Mouse (Mus musculus): Measurements from ENCODE around the gene Snn. TPM values are rescaled to one million over a fixed set of nuclear protein-coding genes. Genes with fewer than 3 reads are reported as not detected.

Snn gene
- polyA plus RNA-seq, 1 experiment, result 25.5 TPM

DNA sequence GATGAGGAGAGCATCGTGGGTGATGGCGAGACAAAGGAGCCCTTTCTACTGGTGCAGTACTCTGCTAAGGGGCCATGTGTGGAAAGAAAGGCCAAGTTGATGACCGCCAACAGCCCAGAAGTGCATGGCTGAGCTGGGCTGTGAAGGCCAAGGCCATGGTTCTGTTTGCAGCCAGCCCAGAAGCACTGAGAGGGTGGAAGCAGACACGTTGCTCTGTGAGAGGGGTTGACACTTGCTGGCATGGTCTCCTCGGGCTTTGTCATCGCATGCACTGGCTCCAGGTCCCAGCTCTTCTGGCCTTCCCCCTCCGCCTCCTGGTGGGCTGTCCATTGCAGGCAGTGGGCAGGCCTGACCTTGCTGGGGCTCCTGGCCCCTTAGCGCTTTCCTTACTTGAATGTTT is 11.7 kb downstream of the Snn start:
- Histone ChIP-seq H3K4me3 (ENCODE audit: insufficient read depth, low read length) (no peak overlapping the region), H3K4me1 (ENCODE audit: control insufficient read depth, insufficient read depth, low read length) (no peaks in the 10 kb centered on the region), H3K27ac (ENCODE audit: insufficient read depth, low read length) (no peak overlapping the region)
- TF ChIP-seq POLR2A (IDR thresholded peaks at IDR 0.05; ENCODE audit: low read depth, low read length), result no peak
- TF ChIP-seq CTCF (IDR thresholded peaks at IDR 0.05; ENCODE audit: borderline replicate concordance, insufficient read depth, low read length), result no peak

DNA sequence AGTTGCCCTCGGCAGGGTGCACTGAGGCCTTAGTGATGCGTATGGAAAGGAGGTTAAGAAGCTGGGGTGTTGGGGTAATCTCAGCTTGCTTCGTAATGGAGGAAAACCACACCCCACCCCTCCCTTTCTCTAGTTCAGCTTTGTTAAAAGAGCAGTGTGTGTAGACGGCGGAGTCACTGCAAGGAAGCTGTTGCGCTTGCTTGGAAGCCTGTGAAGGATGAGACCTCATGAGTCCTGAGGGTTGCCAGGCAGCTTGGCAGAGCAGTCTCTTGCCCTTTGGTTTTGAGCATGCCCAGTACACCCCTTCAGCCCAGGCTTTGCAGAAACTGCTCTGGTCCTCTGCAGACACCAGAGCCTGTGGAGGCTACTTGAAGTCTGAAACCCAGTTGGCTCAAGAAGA is 12.3 kb downstream of the Snn start:
- no peak overlapping the region for H3K27ac ChIP-seq (ENCODE audit: insufficient read depth, low read length)
- H3K4me3 ChIP-seq (ENCODE audit: insufficient read depth, low read length), result no peak overlapping the region

DNA sequence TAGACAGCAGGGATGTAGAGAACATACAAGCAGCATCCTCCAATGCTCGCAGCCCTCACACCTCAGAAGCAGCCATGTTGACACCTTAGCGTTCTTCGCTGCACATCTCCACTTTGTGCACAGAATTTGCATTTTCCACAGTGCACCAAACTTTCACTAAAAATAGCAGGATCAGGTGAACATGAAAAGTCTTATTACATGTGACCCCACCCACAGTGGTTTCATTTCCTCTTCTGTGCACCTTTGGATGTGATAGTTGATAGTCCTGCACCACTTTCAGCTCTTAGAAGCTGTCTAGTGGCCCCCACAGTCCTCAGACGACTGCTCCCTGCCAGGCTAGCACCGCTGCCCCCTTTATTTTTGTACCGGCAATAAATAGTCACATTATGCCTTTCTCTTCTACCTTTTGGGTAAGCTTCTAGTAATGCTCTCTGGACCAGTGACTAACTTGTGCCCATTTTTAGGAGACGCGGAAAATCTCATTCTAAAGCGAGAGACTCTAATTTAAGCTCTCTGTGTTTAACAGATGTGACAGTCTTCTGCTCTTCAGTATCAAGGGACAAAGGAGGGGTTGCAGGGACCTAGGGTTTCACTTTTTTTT is 17.0 kb downstream of the Snn start:
- TF ChIP-seq CTCF (IDR thresholded peaks at IDR 0.05; ENCODE audit: borderline replicate concordance, insufficient read depth, low read length) (no peak), POLR2A (IDR thresholded peaks at IDR 0.05; ENCODE audit: low read depth, low read length) (no peak)
- Histone ChIP-seq H3K4me1 (ENCODE audit: control insufficient read depth, insufficient read depth, low read length) (no peaks in the 10 kb centered on the region), H3K27ac (ENCODE audit: insufficient read depth, low read length) (no peak overlapping the region), H3K4me3 (ENCODE audit: insufficient read depth, low read length) (no peak overlapping the region)

More for the DNA sequence above, 12.3 kb downstream of the Snn start:
- no peaks in the 10 kb centered on the region for H3K4me1 ChIP-seq (ENCODE audit: control insufficient read depth, insufficient read depth, low read length)
- TF ChIP-seq CTCF (IDR thresholded peaks at IDR 0.05; ENCODE audit: borderline replicate concordance, insufficient read depth, low read length) (no peak), POLR2A (IDR thresholded peaks at IDR 0.05; ENCODE audit: low read depth, low read length) (no peak)

DNA sequence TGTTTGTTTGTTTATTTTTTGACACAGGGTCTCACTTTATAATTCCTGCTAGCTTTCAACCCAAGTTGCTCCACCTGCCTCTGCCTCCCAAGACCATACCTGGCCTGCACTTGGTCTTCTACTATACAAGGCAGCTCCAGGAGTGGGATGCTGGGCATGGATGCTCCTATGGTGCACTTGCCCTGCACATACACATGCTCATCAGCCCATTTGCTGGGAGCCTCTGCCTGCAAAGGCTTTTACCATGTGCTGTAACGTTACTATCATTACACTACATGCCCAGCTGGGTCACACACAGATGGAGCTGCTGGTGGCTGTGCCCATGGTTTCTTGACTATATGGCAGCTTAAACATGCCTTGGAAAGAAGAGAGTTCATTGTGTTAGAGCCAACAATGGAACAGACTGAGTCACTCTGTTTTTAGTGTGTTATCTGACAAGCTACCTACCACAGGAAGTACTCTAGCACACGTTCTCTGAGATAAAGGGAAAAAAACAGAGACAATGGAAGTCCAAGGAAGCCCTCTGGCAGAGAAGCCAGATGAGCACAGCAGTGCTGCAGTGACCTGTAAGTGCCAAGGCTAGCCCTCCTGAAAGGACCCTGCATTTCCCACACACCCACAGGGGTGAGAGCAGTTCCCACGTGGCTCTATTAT is 17.6 kb downstream of the Snn start:
- no peak for TF ChIP-seq CTCF (IDR thresholded peaks at IDR 0.05; ENCODE audit: borderline replicate concordance, insufficient read depth, low read length)
- TF ChIP-seq POLR2A (IDR thresholded peaks at IDR 0.05; ENCODE audit: low read depth, low read length), result no peak
- no peaks in the 10 kb centered on the region for H3K4me1 ChIP-seq (ENCODE audit: control insufficient read depth, insufficient read depth, low read length)
- no peak overlapping the region for H3K27ac ChIP-seq (ENCODE audit: insufficient read depth, low read length)
- H3K4me3 ChIP-seq (ENCODE audit: insufficient read depth, low read length), result no peak overlapping the region

DNA sequence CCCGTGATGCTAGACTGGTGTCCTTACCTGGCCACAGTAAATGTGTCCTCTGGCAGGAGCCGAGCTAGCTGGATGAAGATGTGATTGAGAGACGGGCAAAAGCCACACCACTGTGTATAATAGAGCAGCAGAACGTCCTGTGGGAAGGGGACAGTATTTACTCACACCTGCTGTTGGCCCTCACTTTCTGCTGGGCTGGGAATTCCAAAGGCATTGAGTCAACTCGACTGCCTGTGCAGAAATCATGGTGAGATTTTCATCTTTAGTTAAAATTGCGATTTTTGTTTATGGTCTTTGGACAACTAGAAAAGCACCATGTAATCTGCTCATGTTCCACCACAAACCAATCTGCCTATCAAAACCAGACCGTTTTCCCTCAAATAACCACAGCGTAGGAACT is 23.4 kb downstream of the Snn start:
- no peak overlapping the region for H3K27ac ChIP-seq (ENCODE audit: insufficient read depth, low read length)
- no peak overlapping the region for H3K4me3 ChIP-seq (ENCODE audit: insufficient read depth, low read length)
- H3K4me1 ChIP-seq (ENCODE audit: control insufficient read depth, insufficient read depth, low read length), result no peaks in the 10 kb centered on the region
- TF ChIP-seq POLR2A (IDR thresholded peaks at IDR 0.05; ENCODE audit: low read depth, low read length), result no peak

DNA sequence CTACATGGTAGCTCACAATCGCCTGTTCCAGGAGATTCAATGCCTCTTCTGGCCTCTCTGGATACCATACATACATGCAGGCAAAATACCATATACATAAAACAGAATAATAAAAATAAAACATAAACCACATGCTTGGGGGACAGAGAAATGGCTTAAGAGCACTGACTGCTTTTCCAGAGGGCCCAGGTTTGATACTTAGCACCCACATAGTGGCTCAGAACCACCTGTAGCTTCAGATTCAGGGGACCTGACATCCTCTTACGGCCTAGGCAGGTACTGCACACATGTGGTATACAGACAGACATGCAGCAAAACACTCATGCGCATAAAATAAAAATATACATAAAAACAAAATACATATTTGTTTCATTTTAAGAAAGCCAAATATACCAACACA is 25.6 kb downstream of the Snn start:
- H3K27ac ChIP-seq (ENCODE audit: insufficient read depth, low read length), result no peak overlapping the region
- H3K4me3 ChIP-seq (ENCODE audit: insufficient read depth, low read length), result no peak overlapping the region
- no peaks in the 10 kb centered on the region for H3K4me1 ChIP-seq (ENCODE audit: control insufficient read depth, insufficient read depth, low read length)
- no peak for TF ChIP-seq POLR2A (IDR thresholded peaks at IDR 0.05; ENCODE audit: low read depth, low read length)

DNA sequence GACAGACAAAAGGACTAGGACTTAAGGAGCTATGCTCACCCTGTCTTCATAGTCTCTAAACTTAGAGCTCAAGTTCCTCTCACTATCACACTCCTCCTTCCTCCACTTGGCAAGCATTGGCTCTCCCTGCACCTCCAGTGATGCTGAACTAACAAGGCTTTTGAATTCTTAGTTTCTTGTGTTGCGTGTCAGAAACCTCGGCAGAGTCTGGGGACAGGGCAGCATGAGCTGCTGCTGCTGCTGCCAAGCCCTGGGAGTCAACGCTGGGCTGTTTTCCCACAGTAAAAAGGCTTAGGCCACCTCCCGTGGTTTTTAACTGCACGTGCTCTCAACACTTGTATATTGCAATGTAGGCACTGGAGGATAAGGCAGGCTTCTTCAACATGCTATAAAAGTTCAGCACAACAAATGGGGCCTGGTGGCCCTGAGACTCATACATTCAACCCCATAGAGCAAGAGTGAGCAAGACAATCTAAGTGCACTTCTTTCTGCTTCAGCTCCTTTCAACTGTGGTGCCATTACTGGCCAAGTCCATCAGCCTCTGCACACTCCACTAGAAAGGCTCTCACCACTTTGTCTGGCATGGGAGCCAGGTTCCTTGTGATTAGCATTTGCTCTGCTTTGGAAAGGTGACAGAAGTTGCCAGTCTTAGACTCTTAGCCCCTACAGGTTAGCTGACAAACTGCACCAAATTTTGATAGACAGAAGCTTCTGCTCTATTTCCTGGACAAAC is 26.3 kb downstream of the Snn start:
- no peak for TF ChIP-seq CTCF (IDR thresholded peaks at IDR 0.05; ENCODE audit: borderline replicate concordance, insufficient read depth, low read length)
- no peak overlapping the region for H3K4me3 ChIP-seq (ENCODE audit: insufficient read depth, low read length)
- no peaks in the 10 kb centered on the region for H3K4me1 ChIP-seq (ENCODE audit: control insufficient read depth, insufficient read depth, low read length)
- H3K27ac ChIP-seq (ENCODE audit: insufficient read depth, low read length), result no peak overlapping the region

DNA sequence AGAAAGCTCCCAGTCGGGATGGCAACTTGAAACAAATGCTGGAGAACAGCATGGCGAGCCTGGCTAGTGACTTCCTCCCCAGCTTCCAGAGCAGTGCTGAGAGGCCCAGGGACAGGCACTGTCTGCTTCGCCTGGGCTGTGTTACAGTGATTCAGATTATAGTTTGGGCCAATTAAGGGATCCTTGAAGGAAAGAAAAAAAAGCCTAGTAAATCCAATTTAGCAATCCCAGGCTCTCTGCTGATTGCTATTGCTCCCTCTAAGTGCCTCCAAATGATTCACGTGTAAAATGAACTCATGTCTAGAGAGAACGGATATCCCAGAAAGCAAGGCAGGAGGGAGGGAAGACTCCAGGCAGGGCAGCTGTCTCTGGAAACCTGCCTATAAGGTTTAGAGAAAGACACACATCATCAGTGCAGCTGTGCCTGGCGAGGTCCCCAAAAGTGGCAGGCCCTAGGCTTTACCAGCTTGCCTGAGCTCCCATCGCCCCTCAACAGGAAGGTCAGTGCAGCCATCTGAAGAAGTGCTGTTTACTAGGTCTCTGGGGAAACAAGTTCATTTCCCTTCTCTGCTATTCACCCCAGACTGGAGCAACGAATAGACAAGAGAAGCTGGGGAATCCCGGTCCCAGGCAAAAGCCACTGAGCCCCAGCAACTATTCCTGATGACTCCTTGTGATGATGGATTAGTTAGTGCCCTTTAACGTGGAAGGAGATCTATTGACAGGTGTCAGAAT is 30.3 kb downstream of the Snn start:
- Histone ChIP-seq H3K4me3 (ENCODE audit: insufficient read depth, low read length) (no peak overlapping the region), H3K27ac (ENCODE audit: insufficient read depth, low read length) (no peak overlapping the region), H3K4me1 (ENCODE audit: control insufficient read depth, insufficient read depth, low read length) (no peaks in the 10 kb centered on the region)
- TF ChIP-seq CTCF (IDR thresholded peaks at IDR 0.05; ENCODE audit: borderline replicate concordance, insufficient read depth, low read length), result no peak
- TF ChIP-seq POLR2A (IDR thresholded peaks at IDR 0.05; ENCODE audit: low read depth, low read length), result no peak

DNA sequence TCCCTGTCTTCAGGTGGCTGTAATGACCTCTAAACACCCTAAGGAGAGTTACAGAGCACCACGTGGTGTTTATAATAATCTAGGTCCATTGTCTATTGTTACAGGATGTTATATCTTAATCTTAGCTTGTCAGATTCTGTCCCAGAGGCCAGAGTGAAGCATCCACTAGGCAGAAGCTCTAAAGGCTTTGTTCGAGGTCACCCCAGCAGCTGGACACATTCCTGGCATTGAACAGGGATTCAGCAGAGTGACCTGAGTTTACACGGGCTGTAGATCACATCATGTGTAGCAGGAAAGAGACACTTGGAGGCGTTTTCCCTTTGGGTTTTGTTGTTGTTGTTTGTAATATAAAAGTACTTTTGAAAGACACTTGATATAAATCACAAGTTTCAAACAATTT is 31.3 kb downstream of the Snn start:
- TF ChIP-seq POLR2A (IDR thresholded peaks at IDR 0.05; ENCODE audit: low read depth, low read length) (no peak), CTCF (IDR thresholded peaks at IDR 0.05; ENCODE audit: borderline replicate concordance, insufficient read depth, low read length) (no peak)
- no peak overlapping the region for H3K4me3 ChIP-seq (ENCODE audit: insufficient read depth, low read length)
- no peaks in the 10 kb centered on the region for H3K4me1 ChIP-seq (ENCODE audit: control insufficient read depth, insufficient read depth, low read length)
- no peak overlapping the region for H3K27ac ChIP-seq (ENCODE audit: insufficient read depth, low read length)

DNA sequence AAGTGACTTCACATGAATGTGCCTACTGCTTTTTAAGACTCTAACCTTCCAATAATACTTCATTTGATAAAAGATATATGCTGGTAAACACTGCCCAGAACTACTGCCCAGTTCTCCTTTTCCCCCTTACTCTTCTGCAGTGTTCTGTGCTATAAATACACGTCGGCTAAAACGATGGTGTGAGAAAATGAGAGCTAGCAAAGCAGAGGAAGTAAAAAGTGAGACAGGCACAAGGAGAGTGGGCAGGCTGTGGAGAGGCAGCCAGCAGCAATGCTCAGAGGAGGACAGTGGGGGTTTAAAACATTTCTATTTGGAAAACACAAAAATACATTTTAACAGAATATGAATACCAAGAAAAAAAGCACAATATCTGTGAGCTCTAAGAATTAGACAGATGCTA is 31.8 kb downstream of the Snn start:
- Histone ChIP-seq H3K27ac (ENCODE audit: insufficient read depth, low read length) (no peak overlapping the region), H3K4me1 (ENCODE audit: control insufficient read depth, insufficient read depth, low read length) (no peaks in the 10 kb centered on the region), H3K4me3 (ENCODE audit: insufficient read depth, low read length) (no peak overlapping the region)
- TF ChIP-seq CTCF (IDR thresholded peaks at IDR 0.05; ENCODE audit: borderline replicate concordance, insufficient read depth, low read length) (no peak), POLR2A (IDR thresholded peaks at IDR 0.05; ENCODE audit: low read depth, low read length) (no peak)

Measured in embryonic fibroblast, embryonic 13.5 days (primary cell).